Mouse (Mus musculus) myocyte (in vitro differentiated cells): ENCODE data around the gene Olfr424. TPM values are rescaled to one million over a fixed set of nuclear protein-coding genes. Genes with fewer than 3 reads are reported as not detected.

Experiments used
- H3K27me3 ChIP-seq: one replicate; pipeline ENCODE4 v1.6.1; 2011; ENCODE audit not compliant: control insufficient read depth, insufficient read depth, insufficient read length
- H3K36me3 ChIP-seq: one replicate; pipeline ENCODE4 v1.6.1; 2011; ENCODE audit not compliant: control insufficient read depth, insufficient read depth
- H3K4me2 ChIP-seq: one replicate; pipeline ENCODE4 v1.6.1; 2011; ENCODE audit warnings: low read depth, control low read depth
- H3K4me3 ChIP-seq: one replicate; pipeline ENCODE4 v1.5.1; 2011; ENCODE audit warnings: mild to moderate bottlenecking, control low read depth, moderate library complexity
- H3K79me2 ChIP-seq: one replicate; pipeline ENCODE4 v1.6.1; 2011; ENCODE audit not compliant: control insufficient read depth, insufficient read depth
- H3ac ChIP-seq: one replicate; pipeline ENCODE4 v1.6.1; 2011; ENCODE audit not compliant: control insufficient read depth, insufficient read length
- CEBPB ChIP-seq: IDR thresholded peaks from 2 replicates; pipeline ENCODE4 v1.6.1; 2011; ENCODE audit warnings: mild to moderate bottlenecking, moderate library complexity; ENCODE audit not compliant: poor library complexity, insufficient read depth, severe bottlenecking
- E2F4 ChIP-seq: IDR thresholded peaks from one replicate; pipeline ENCODE4 v1.6.1; 2011; ENCODE audit warnings: mild to moderate bottlenecking, control low read depth, moderate library complexity; ENCODE audit not compliant: insufficient read depth
- MAX ChIP-seq: IDR thresholded peaks from one replicate; pipeline ENCODE4 v1.6.1; 2011; ENCODE audit warnings: low read depth, mild to moderate bottlenecking, control low read depth
- MYOD1 ChIP-seq, 3 experiments: IDR thresholded peaks; one replicate each; pipeline ENCODE4 v1.6.1; 2011; ENCODE audit warnings: control low read depth in 2 of 3, low read depth in 2 of 3, mild to moderate bottlenecking in 2 of 3, moderate library complexity in 1 of 3; ENCODE audit not compliant: insufficient read length in 2 of 3, control insufficient read depth in 1 of 3
- MYOG ChIP-seq, 3 experiments: IDR thresholded peaks; one replicate each; pipeline ENCODE4 v1.6.1; 2011; ENCODE audit warnings: control low read depth in 2 of 3, low read depth in 2 of 3, mild to moderate bottlenecking in 2 of 3; ENCODE audit not compliant: insufficient read length in 2 of 3, control insufficient read depth in 1 of 3, insufficient read depth in 1 of 3
- POLR2A ChIP-seq: IDR thresholded peaks from one replicate; pipeline ENCODE4 v1.6.1; 2011; ENCODE audit warnings: low read depth, mild to moderate bottlenecking, control low read depth, moderate library complexity; ENCODE audit not compliant: insufficient read length
- POLR2AphosphoS2 ChIP-seq: IDR thresholded peaks from one replicate; pipeline ENCODE4 v1.6.1; 2011; ENCODE audit warnings: low read depth, control low read depth; ENCODE audit not compliant: insufficient read length
- REST ChIP-seq: IDR thresholded peaks from one replicate; pipeline ENCODE4 v1.6.1; 2011; ENCODE audit warnings: mild to moderate bottlenecking, control low read depth, moderate library complexity; ENCODE audit not compliant: insufficient read depth, insufficient read length
- SRF ChIP-seq: IDR thresholded peaks from one replicate; pipeline ENCODE4 v1.6.1; 2011; ENCODE audit warnings: low read depth; ENCODE audit not compliant: control insufficient read depth, insufficient read length
- TCF12 ChIP-seq: IDR thresholded peaks from one replicate; pipeline ENCODE4 v1.6.1; 2011; ENCODE audit warnings: mild to moderate bottlenecking, control low read depth; ENCODE audit not compliant: poor library complexity, insufficient read depth, severe bottlenecking
- TCF3 ChIP-seq: IDR thresholded peaks from one replicate; pipeline ENCODE4 v1.6.1; 2011; ENCODE audit warnings: low read depth, control low read depth; ENCODE audit not compliant: insufficient read length
- USF1 ChIP-seq: IDR thresholded peaks from one replicate; pipeline ENCODE4 v1.6.1; 2011; ENCODE audit warnings: low read depth, mild to moderate bottlenecking, control low read depth, moderate library complexity
- polyA plus RNA-seq: library from polyadenylated mRNA; unstranded; fragments of >200 nt; fragmentation: generic; extraction: Trizol; gene quantifications from one replicate; pipeline ENCODE4 v1.2.1, GENCODE M21; 2012; ENCODE audit warnings: missing spikeins

Gene Olfr424
- polyA plus RNA-seq, 1 experiment, result not detected

GRCm38 (mm10) chr1:174170706-174171501 lies 39.6 kb downstream of the Olfr424 start:
- no peaks in the 10 kb centered on the region for H3K36me3 ChIP-seq

GRCm38 (mm10) chr1:174171537-174171936 lies 40.2 kb downstream of the Olfr424 start:
- Histone ChIP-seq H3ac (no peak overlapping the region), H3K27me3 (no peaks in the 10 kb centered on the region), H3K4me3 (no peak overlapping the region), H3K79me2 (no peaks in the 10 kb centered on the region), H3K4me2 (no peak overlapping the region), H3K36me3 (no peaks in the 10 kb centered on the region)
- TF ChIP-seq POLR2AphosphoS2, result no peak

More at GRCm38 (mm10) chr1:174170706-174171501, 39.6 kb downstream of the Olfr424 start:
- Histone ChIP-seq H3K4me2 (no peak overlapping the region), H3K4me3 (no peak overlapping the region), H3K79me2 (no peaks in the 10 kb centered on the region), H3K27me3 (no peaks in the 10 kb centered on the region), H3ac (no peak overlapping the region)
- TF ChIP-seq TCF12, result no peak
- no peak for TF ChIP-seq MYOD1 (IDR thresholded peaks at IDR 0.05; ENCODE audit: control insufficient read depth in 1 of 3, insufficient read length in 2 of 3, low read depth in 2 of 3)
- no peak for TF ChIP-seq USF1
- TF ChIP-seq E2F4, result no peak
- TF ChIP-seq CEBPB, result no peak
- TF ChIP-seq MAX, result no peak
- TF ChIP-seq REST, result no peak
- TF ChIP-seq MYOG (IDR thresholded peaks at IDR 0.05; ENCODE audit: control insufficient read depth in 1 of 3, insufficient read depth in 1 of 3, insufficient read length in 2 of 3, low read depth in 2 of 3), result no peak
- TF ChIP-seq POLR2A, result no peak
- TF ChIP-seq POLR2AphosphoS2, result no peak
- TF ChIP-seq SRF, result no peak
- TF ChIP-seq TCF3, result no peak

GRCm38 (mm10) chr1:174172605-174173004 lies 41.3 kb downstream of the Olfr424 start, which contains the start of gene Spta1:
Gene Spta1, plus strand, starts transcription at chr1:174172776.
- TF ChIP-seq MYOD1 (IDR thresholded peaks at IDR 0.05; ENCODE audit: control insufficient read depth in 1 of 3, insufficient read length in 2 of 3, low read depth in 2 of 3), result no peak
- Histone ChIP-seq H3K4me2 (no peak within 1 kb of the TSS), H3K4me3 (no peak within 1 kb of the TSS)

More at GRCm38 (mm10) chr1:174172605-174173004, 41.3 kb downstream of the Olfr424 start, which contains the start of gene Spta1:
- no peak within 1 kb of the TSS for H3ac ChIP-seq
- H3K79me2 ChIP-seq, result no peaks in the 10 kb centered on the region
- H3K36me3 ChIP-seq, result no peaks in the 10 kb centered on the region
- no peaks in the 10 kb centered on the region for H3K27me3 ChIP-seq

Other genes starting within 250 kb of the Olfr424 start
- 1.9 TPM for gene Ifi211, start 218.5 kb upstream of the Olfr424 start, polyA plus RNA-seq
- gene Mndal, start 189.0 kb upstream of the Olfr424 start, polyA plus RNA-seq, result 2.3 TPM
- 3.3 TPM for gene Ifi203, start 188.8 kb upstream of the Olfr424 start, polyA plus RNA-seq
- gene Ifi202b, start 148.8 kb upstream of the Olfr424 start, polyA plus RNA-seq, result 9.6 TPM
- 0.04 TPM for gene Ifi205, start 99.7 kb upstream of the Olfr424 start, polyA plus RNA-seq
- not detected for gene Olfr433, start 90.8 kb upstream of the Olfr424 start, polyA plus RNA-seq
- not detected for gene Olfr432, start 82.3 kb upstream of the Olfr424 start, polyA plus RNA-seq
- gene Olfr430, start 64.9 kb upstream of the Olfr424 start, polyA plus RNA-seq, result not detected
- not detected for gene Olfr429, start 47.2 kb upstream of the Olfr424 start, polyA plus RNA-seq
- not detected for gene Olfr427, start 34.6 kb upstream of the Olfr424 start, polyA plus RNA-seq
- gene Olfr231, start 10.4 kb upstream of the Olfr424 start, polyA plus RNA-seq, result not detected
- gene Olfr420, start 24.1 kb downstream of the Olfr424 start, polyA plus RNA-seq, result not detected
- gene Spta1, start 41.3 kb downstream of the Olfr424 start, polyA plus RNA-seq, result 0.04 TPM
- not detected for gene Olfr419, start 120.5 kb downstream of the Olfr424 start, polyA plus RNA-seq
- not detected for gene Mptx1, start 199.0 kb downstream of the Olfr424 start, polyA plus RNA-seq
- not detected for gene Olfr417, start 233.6 kb downstream of the Olfr424 start, polyA plus RNA-seq